Mouse (Mus musculus) liver, postnatal 0 days (tissue): Measurements from ENCODE around the gene D430041D05Rik. TPM values are rescaled to one million over a fixed set of nuclear protein-coding genes. Genes with fewer than 3 reads are reported as not detected.
A peak's percentile ranks its signal among the peaks of the same experiment; 100 is the strongest.

Source experiments
- ATAC-seq: fragments of 200-750 bp; cut with Nextera tagmentation; 2 replicates; pipeline ENCODE4 v1.8.0; 2017; ENCODE audit warnings: mild to moderate bottlenecking, moderate library complexity
- DNase-seq: peaks from one replicate; pipeline ENCODE4 v3.0.0-alpha.2; 2016
- H3K27ac ChIP-seq: fragments of 300-500 bp; sonication (generic); 2 replicates; pipeline ENCODE4 v1.5.1; 2014; ENCODE audit warnings: antibody characterized with exemption, moderate library complexity, mild to moderate bottlenecking, low read depth
- H3K27me3 ChIP-seq: fragments of 300-500 bp; sonication (generic); 2 replicates; pipeline ENCODE4 v1.6.1; 2014; ENCODE audit warnings: low read length, control low read depth, mixed read lengths; ENCODE audit not compliant: insufficient read depth
- H3K36me3 ChIP-seq: fragments of 300-500 bp; sonication (generic); replicated peaks from 2 replicates; pipeline ENCODE4 v1.6.1; 2014; ENCODE audit warnings: mild to moderate bottlenecking, control low read depth, low read length, moderate library complexity, mixed read lengths; ENCODE audit not compliant: insufficient read depth
- H3K4me1 ChIP-seq: fragments of 300-500 bp; sonication (generic); 2 replicates; pipeline ENCODE4 v1.6.1; 2014; ENCODE audit warnings: antibody characterized with exemption, mild to moderate bottlenecking, control low read depth; ENCODE audit not compliant: insufficient read depth
- H3K4me2 ChIP-seq: fragments of 300-500 bp; sonication (generic); 2 replicates; pipeline ENCODE4 v1.6.1; 2014; ENCODE audit warnings: low read depth, mild to moderate bottlenecking, low read length, moderate library complexity, mixed read lengths
- H3K4me3 ChIP-seq: fragments of 300-500 bp; sonication (generic); 2 replicates; pipeline ENCODE4 v1.5.1; 2014; ENCODE audit warnings: low read depth, low read length
- H3K9ac ChIP-seq: fragments of 300-500 bp; sonication (generic); replicated peaks from 2 replicates; pipeline ENCODE4 v1.6.1; 2014; ENCODE audit warnings: mild to moderate bottlenecking, moderate library complexity
- H3K9me3 ChIP-seq: fragments of 300-500 bp; sonication (generic); 2 replicates; pipeline ENCODE4 v1.6.1; 2016; ENCODE audit warnings: mild to moderate bottlenecking, control low read depth, low read length, mixed read lengths
- CTCF ChIP-seq: sonication (generic); IDR thresholded peaks from 2 replicates; pipeline ENCODE4 v1.5.1; 2016; ENCODE audit warnings: antibody characterized with exemption, low read depth
- EP300 ChIP-seq: IDR thresholded peaks from 2 replicates; pipeline ENCODE4 v1.6.1; 2016; ENCODE audit warnings: antibody characterized with exemption, low read depth, mild to moderate bottlenecking
- WGBS: fragments of 180-500 bp; shearing (Covaris S2); extraction: QIAGEN DNeasy Blood & Tissue Kit; methylation state at CpG from one replicate; pipeline ENCODE4 v1.1.7; 2014; ENCODE audit not compliant: insufficient replicate concordance; 5-methylcytosine and 5-hydroxymethylcytosine counted together
- polyA plus RNA-seq: library from polyadenylated mRNA; unstranded; fragments of >200 nt; fragmentation: Nextera tagmentation; extraction: Ambion mirVana; gene quantifications from 2 replicates; pipeline ENCODE4 v1.2.1, GENCODE M21; 2015

D430041D05Rik gene
- polyA plus RNA-seq, 1 experiment from 2014 or later, result 0.05 TPM

GRCm38 (mm10) chr2:104200211-104200610 is 210.6 kb downstream of the D430041D05Rik start:
- Histone ChIP-seq H3K36me3 (no peaks in the 10 kb centered on the region), H3K27ac (no peak overlapping the region), H3K4me2 (no peak overlapping the region), H3K4me3 (no peak overlapping the region), H3K9ac (no peak overlapping the region), H3K27me3 (0 out of 2 replicates have a peak, but pooled peaks cover 2% of the 10 kb centered on the region), H3K4me1 (no peaks in the 10 kb centered on the region), H3K9me3 (no peaks in the 10 kb centered on the region)
- 60% methylated on average over 3 of the region's 3 CpGs for WGBS
- no peak for ATAC-seq
- TF ChIP-seq EP300 (no peak), CTCF (no peak)
- DNase-seq, result no peak

GRCm38 (mm10) chr2:104198186-104198585 is 212.6 kb downstream of the D430041D05Rik start:
- no peak for ATAC-seq
- 0 out of 2 replicates have a peak, but pooled peaks cover 2% of the 10 kb centered on the region for H3K27me3 ChIP-seq
- TF ChIP-seq EP300 (no peak), CTCF (no peak)
- H3K4me2 ChIP-seq, result no peak overlapping the region
- no peak overlapping the region for H3K4me3 ChIP-seq
- no peak overlapping the region for H3K9ac ChIP-seq
- 78% methylated on average over 6 of the region's 6 CpGs for WGBS
- H3K4me1 ChIP-seq, result no peaks in the 10 kb centered on the region
- H3K9me3 ChIP-seq, result no peaks in the 10 kb centered on the region
- H3K36me3 ChIP-seq, result no peaks in the 10 kb centered on the region
- DNase-seq, result no peak
- H3K27ac ChIP-seq, result no peak overlapping the region

GRCm38 (mm10) chr2:104197281-104197680 is 213.5 kb downstream of the D430041D05Rik start:
- no peak overlapping the region for H3K9ac ChIP-seq
- WGBS, result 30% methylated on average over 3 of the region's 3 CpGs
- TF ChIP-seq EP300, result no peak
- TF ChIP-seq CTCF, result no peak
- H3K9me3 ChIP-seq, result no peaks in the 10 kb centered on the region
- no peak for ATAC-seq
- H3K4me3 ChIP-seq, result no peak overlapping the region
- 0 out of 2 replicates have a peak, but pooled peaks cover 2% of the 10 kb centered on the region for H3K27me3 ChIP-seq
- no peak overlapping the region for H3K27ac ChIP-seq
- H3K4me1 ChIP-seq, result no peaks in the 10 kb centered on the region
- no peak overlapping the region for H3K4me2 ChIP-seq
- peak; percentile 23 for DNase-seq
- H3K36me3 ChIP-seq, result no peaks in the 10 kb centered on the region

GRCm38 (mm10) chr2:104192401-104193141 is 218.2 kb downstream of the D430041D05Rik start:
- Histone ChIP-seq H3K4me1 (no peaks in the 10 kb centered on the region), H3K9me3 (no peaks in the 10 kb centered on the region), H3K9ac (no peak overlapping the region), H3K27me3 (no peaks in the 10 kb centered on the region), H3K27ac (no peak overlapping the region), H3K4me2 (no peak overlapping the region), H3K4me3 (no peak overlapping the region), H3K36me3 (no peaks in the 10 kb centered on the region)
- no peak for TF ChIP-seq CTCF
- no peak for TF ChIP-seq EP300
- no peak for DNase-seq
- ATAC-seq, result no peak
- 83% methylated on average over 18 of the region's 18 CpGs for WGBS

- 60% methylated on average over 2 of the region's 2 CpGs for WGBS
- H3K4me1 ChIP-seq, result no peaks in the 10 kb centered on the region
- no peak for DNase-seq
- no peak overlapping the region for H3K9ac ChIP-seq
- H3K36me3 ChIP-seq, result no peaks in the 10 kb centered on the region
- H3K4me2 ChIP-seq, result no peak overlapping the region
- no peaks in the 10 kb centered on the region for H3K27me3 ChIP-seq
- ATAC-seq, result no peak
- no peak for TF ChIP-seq CTCF
- TF ChIP-seq EP300, result no peak
- H3K9me3 ChIP-seq, result no peaks in the 10 kb centered on the region
- no peak overlapping the region for H3K4me3 ChIP-seq
- no peak overlapping the region for H3K27ac ChIP-seq
Observed at GRCm38 (mm10) chr2:104191723-104192122, 219.1 kb downstream of the D430041D05Rik start.

GRCm38 (mm10) chr2:104188859-104189258 is 222.0 kb downstream of the D430041D05Rik start:
- no peaks in the 10 kb centered on the region for H3K27me3 ChIP-seq
- no peak overlapping the region for H3K4me2 ChIP-seq
- H3K4me1 ChIP-seq, result no peaks in the 10 kb centered on the region
- H3K9me3 ChIP-seq, result no peaks in the 10 kb centered on the region
- DNase-seq (no peak), ATAC-seq (no peak)
- no peak overlapping the region for H3K4me3 ChIP-seq
- WGBS, result 61% methylated on average over 2 of the region's 2 CpGs
- TF ChIP-seq EP300, result no peak
- TF ChIP-seq CTCF, result no peak
- H3K27ac ChIP-seq, result no peak overlapping the region
- H3K9ac ChIP-seq, result no peak overlapping the region
- H3K36me3 ChIP-seq, result no peaks in the 10 kb centered on the region
